Mouse (Mus musculus) embryonic facial prominence, embryonic 14.5 days (tissue): Measurements from ENCODE around the gene Ift20. TPM values are rescaled to one million over a fixed set of nuclear protein-coding genes. Genes with fewer than 3 reads are reported as not detected.

ENCODE experiments used
- ATAC-seq: fragments of 200-750 bp; cut with Nextera tagmentation; 2 replicates; pipeline ENCODE4 v1.8.0; 2017; ENCODE audit warnings: low read depth, moderate number of reproducible peaks, moderate TSS enrichment
- DNase-seq: peaks from one replicate; pipeline ENCODE4 v3.0.0-alpha.2; 2015; ENCODE audit warnings: low spot score
- H3K27ac ChIP-seq: fragments of 300-500 bp; sonication (generic); replicated peaks from 2 replicates; pipeline ENCODE4 v1.5.1; 2014; ENCODE audit warnings: low read depth, mild to moderate bottlenecking, low read length, moderate library complexity
- H3K27me3 ChIP-seq: fragments of 300-500 bp; sonication (generic); replicated peaks from 2 replicates; pipeline ENCODE4 v1.6.1; 2014; ENCODE audit warnings: low read length; ENCODE audit not compliant: control insufficient read depth, insufficient read depth
- H3K36me3 ChIP-seq: fragments of 300-500 bp; sonication (generic); 2 replicates; pipeline ENCODE4 v1.6.1; 2014; ENCODE audit warnings: low read length, mixed read lengths; ENCODE audit not compliant: control insufficient read depth, insufficient read depth
- H3K4me1 ChIP-seq: fragments of 300-500 bp; sonication (generic); 2 replicates; pipeline ENCODE4 v1.6.1; 2014; ENCODE audit warnings: antibody characterized with exemption, low read length; ENCODE audit not compliant: control insufficient read depth, insufficient read depth
- H3K4me2 ChIP-seq: fragments of 300-500 bp; sonication (generic); 2 replicates; pipeline ENCODE4 v1.6.1; 2014; ENCODE audit warnings: low read depth, mild to moderate bottlenecking, low read length, moderate library complexity, mixed read lengths
- H3K4me3 ChIP-seq: fragments of 300-500 bp; sonication (generic); 2 replicates; pipeline ENCODE4 v1.5.1; 2014; ENCODE audit warnings: low read depth, mild to moderate bottlenecking, low read length
- H3K9ac ChIP-seq: fragments of 300-500 bp; sonication (generic); 2 replicates; pipeline ENCODE4 v1.6.1; 2014; ENCODE audit warnings: low read depth, mild to moderate bottlenecking, low read length, moderate library complexity, mixed read lengths
- H3K9me3 ChIP-seq: fragments of 300-500 bp; sonication (generic); 2 replicates; pipeline ENCODE4 v1.6.1; 2016; ENCODE audit warnings: low read length; ENCODE audit not compliant: control insufficient read depth
- WGBS: fragments of 180-500 bp; shearing (Covaris S2); extraction: QIAGEN DNeasy Blood & Tissue Kit; methylation state at CpG from one replicate; pipeline ENCODE4 v1.1.7; 2014; 5-methylcytosine and 5-hydroxymethylcytosine counted together
- polyA plus RNA-seq: library from polyadenylated mRNA; unstranded; fragments of >200 nt; fragmentation: Nextera tagmentation; extraction: Ambion mirVana; gene quantifications from 2 replicates; pipeline ENCODE4 v1.2.1, GENCODE M21; 2014

The Ift20 gene
- polyA plus RNA-seq, 1 experiment from 2014 or later = 178 TPM

- H3K4me1 ChIP-seq = peaks cover 13% of the 10 kb centered on the region
Measured at GRCm38 (mm10) chr11:78547718-78548460, 11.7 kb downstream of the Ift20 start.

GRCm38 (mm10) chr11:78549491-78549987, 13.4 kb downstream of the Ift20 start:
- 0 out of 2 replicates have a peak overlapping the region, but pooled peaks have one; percentile 78 for H3K27ac ChIP-seq
- H3K4me2 ChIP-seq = peak overlapping the region; percentile 78
- H3K9ac ChIP-seq = peak overlapping the region; percentile 79
- H3K36me3 ChIP-seq = 0 out of 2 replicates have a peak, but pooled peaks cover 5% of the 10 kb centered on the region
- H3K4me3 ChIP-seq = peak overlapping the region; percentile 74
- 8% methylated on average over 5 of the region's 5 CpGs for WGBS
- ATAC-seq (no peak), DNase-seq (no peak)
- H3K4me1 ChIP-seq = peaks cover 13% of the 10 kb centered on the region
- H3K9me3 ChIP-seq = 0 out of 2 replicates have a peak, but pooled peaks cover 5% of the 10 kb centered on the region
- no peaks in the 10 kb centered on the region for H3K27me3 ChIP-seq

More at GRCm38 (mm10) chr11:78547718-78548460, 11.7 kb downstream of the Ift20 start:
- Histone ChIP-seq H3K9ac (no peak overlapping the region), H3K9me3 (no peaks in the 10 kb centered on the region), H3K4me2 (no peak overlapping the region), H3K36me3 (peaks cover 20% of the 10 kb centered on the region), H3K27ac (no peak overlapping the region), H3K4me3 (no peak overlapping the region), H3K27me3 (no peaks in the 10 kb centered on the region)
- no peak for ATAC-seq
- no peak for DNase-seq
- WGBS = 89% methylated on average over 2 of the region's 2 CpGs

- peak within 1 kb of the TSS; percentile 79 for H3K9ac ChIP-seq
- peak; percentile 99 for DNase-seq
- no peaks in the 10 kb centered on the region for H3K27me3 ChIP-seq
- ATAC-seq = peak; percentile 100
- 0 out of 2 replicates have a peak, but pooled peaks cover 5% of the 10 kb centered on the region for H3K9me3 ChIP-seq
- peak within 1 kb of the TSS; percentile 74 for H3K4me3 ChIP-seq
- under 1% methylated on average over 47 of the region's 60 CpGs for WGBS
- peak within 1 kb of the TSS; percentile 78 for H3K4me2 ChIP-seq
- H3K4me1 ChIP-seq = peaks cover 13% of the 10 kb centered on the region
- peak within 1 kb of the TSS; percentile 78 for H3K27ac ChIP-seq
- H3K36me3 ChIP-seq = no peaks in the 10 kb centered on the region
Measured at GRCm38 (mm10) chr11:78550168-78551058, 14.3 kb downstream of the Ift20 start, which contains the start of gene Tmem97. TSS of gene Tmem97 (minus strand) at chr11:78550777.

GRCm38 (mm10) chr11:78551059-78551398, 14.9 kb downstream of the Ift20 start:
- no peaks in the 10 kb centered on the region for H3K36me3 ChIP-seq
- DNase-seq (no peak), ATAC-seq (peak; percentile 17)
- 33% methylated on average over 6 of the region's 6 CpGs for WGBS
- H3K27me3 ChIP-seq = no peaks in the 10 kb centered on the region
- H3K4me3 ChIP-seq = peak overlapping the region; percentile 74
- 0 out of 2 replicates have a peak, but pooled peaks cover 5% of the 10 kb centered on the region for H3K9me3 ChIP-seq
- H3K4me2 ChIP-seq = peak overlapping the region; percentile 78
- peak overlapping the region; percentile 70 for H3K27ac ChIP-seq
- H3K4me1 ChIP-seq = peaks cover 13% of the 10 kb centered on the region
- peak overlapping the region; percentile 57 for H3K9ac ChIP-seq

- Histone ChIP-seq H3K4me1 (no peaks in the 10 kb centered on the region), H3K27me3 (no peaks in the 10 kb centered on the region), H3K9ac (no peak overlapping the region), H3K4me2 (no peak overlapping the region), H3K27ac (no peak overlapping the region), H3K4me3 (no peak overlapping the region), H3K36me3 (no peaks in the 10 kb centered on the region), H3K9me3 (0 out of 2 replicates have a peak, but pooled peaks cover 5% of the 10 kb centered on the region)
- ATAC-seq = no peak
- DNase-seq = no peak
- WGBS = 81% methylated on average over 3 of the region's 3 CpGs
Measured at GRCm38 (mm10) chr11:78555623-78556022, 19.5 kb downstream of the Ift20 start.

GRCm38 (mm10) chr11:78556070-78556469, 19.9 kb downstream of the Ift20 start:
- DNase-seq = no peak
- Histone ChIP-seq H3K4me3 (no peak overlapping the region), H3K27me3 (no peaks in the 10 kb centered on the region), H3K27ac (no peak overlapping the region), H3K4me2 (no peak overlapping the region), H3K9me3 (0 out of 2 replicates have a peak, but pooled peaks cover 5% of the 10 kb centered on the region), H3K4me1 (no peaks in the 10 kb centered on the region), H3K36me3 (no peaks in the 10 kb centered on the region), H3K9ac (no peak overlapping the region)
- no peak for ATAC-seq
- WGBS = 84% methylated on average over 4 of the region's 4 CpGs

- H3K9me3 ChIP-seq = 0 out of 2 replicates have a peak, but pooled peaks cover 5% of the 10 kb centered on the region
- H3K27ac ChIP-seq = no peak overlapping the region
- no peaks in the 10 kb centered on the region for H3K36me3 ChIP-seq
- 50% methylated on average over 8 of the region's 8 CpGs for WGBS
- no peaks in the 10 kb centered on the region for H3K27me3 ChIP-seq
- no peak for ATAC-seq
- H3K9ac ChIP-seq = no peak overlapping the region
- no peak overlapping the region for H3K4me2 ChIP-seq
- no peak for DNase-seq
- no peaks in the 10 kb centered on the region for H3K4me1 ChIP-seq
- no peak overlapping the region for H3K4me3 ChIP-seq
Measured at GRCm38 (mm10) chr11:78557241-78557640, 21.1 kb downstream of the Ift20 start.

- no peaks in the 10 kb centered on the region for H3K27me3 ChIP-seq
- no peaks in the 10 kb centered on the region for H3K4me1 ChIP-seq
- no peaks in the 10 kb centered on the region for H3K36me3 ChIP-seq
- no peak overlapping the region for H3K27ac ChIP-seq
- peak; percentile 80; the same call in 1 of the 2 replicates for ATAC-seq
- no peak overlapping the region for H3K4me2 ChIP-seq
- no peaks in the 10 kb centered on the region for H3K9me3 ChIP-seq
- no peak overlapping the region for H3K9ac ChIP-seq
- WGBS = 18% methylated on average over 4 of the region's 4 CpGs
- peak; percentile 88 for DNase-seq
- no peak overlapping the region for H3K4me3 ChIP-seq
Measured at GRCm38 (mm10) chr11:78560447-78560846, 24.3 kb downstream of the Ift20 start.
